Mouse (Mus musculus) lung, adult 18-20 months (tissue): ENCODE results near the gene Gm10647.
A peak's percentile ranks its signal among the peaks of the same experiment; 100 is the strongest.
"Not testable (repeated sequence)": the region's sequence is repeated elsewhere in the genome, so short reads cannot be mapped to it uniquely, and the experiment has no call there.

Experiments used
- DNase-seq, 2 experiments: peaks; one replicate each; pipeline ENCODE4 v3.0.0; 2022; ENCODE audit warnings: mixed read lengths in 2 of 2

Gm10647 gene

DNA sequence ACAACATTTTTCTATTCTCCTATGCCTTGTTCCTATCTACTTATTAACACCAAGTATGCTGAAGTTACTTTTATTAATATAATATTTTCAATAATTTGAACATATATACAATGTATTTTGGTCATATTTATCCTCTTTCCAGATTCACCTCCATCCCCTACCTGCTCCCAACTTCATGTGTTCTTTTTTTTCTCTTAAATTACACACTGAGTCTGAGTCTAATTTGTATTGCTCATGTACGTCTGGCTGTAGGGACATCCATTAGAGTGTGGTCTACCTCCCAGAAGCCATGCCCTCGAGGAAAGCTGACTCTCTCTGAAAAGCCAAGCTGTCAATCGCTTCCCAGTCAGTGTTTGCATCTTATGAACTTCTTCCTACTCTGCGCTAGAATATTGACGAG lies at the start of gene Gm10647:
Gene Gm10647 (plus strand): TSS at position 301 of the 400 bp plus-strand sequence.
- no peak for DNase-seq

DNA sequence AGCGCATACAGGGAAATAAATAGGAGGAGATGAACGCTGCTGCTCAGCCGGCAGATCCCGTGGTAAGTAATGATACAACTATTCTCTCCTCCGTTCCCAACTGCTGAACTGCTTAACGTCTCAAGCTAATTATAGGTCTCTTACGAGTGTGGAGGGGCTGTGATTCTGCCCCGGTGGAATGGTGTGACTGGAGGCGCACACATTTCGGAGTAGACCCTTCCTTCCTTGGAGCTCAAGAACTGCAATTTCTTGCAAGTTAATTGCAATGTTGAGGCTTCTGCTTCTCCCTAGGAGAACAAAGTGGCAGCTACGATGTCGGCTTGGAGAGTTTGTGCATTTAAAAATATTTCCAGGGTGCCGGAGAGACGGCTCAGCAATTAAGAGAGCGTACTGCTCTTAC lies 48.4 kb upstream of the Gm10647 start:
- no peak for DNase-seq

DNA sequence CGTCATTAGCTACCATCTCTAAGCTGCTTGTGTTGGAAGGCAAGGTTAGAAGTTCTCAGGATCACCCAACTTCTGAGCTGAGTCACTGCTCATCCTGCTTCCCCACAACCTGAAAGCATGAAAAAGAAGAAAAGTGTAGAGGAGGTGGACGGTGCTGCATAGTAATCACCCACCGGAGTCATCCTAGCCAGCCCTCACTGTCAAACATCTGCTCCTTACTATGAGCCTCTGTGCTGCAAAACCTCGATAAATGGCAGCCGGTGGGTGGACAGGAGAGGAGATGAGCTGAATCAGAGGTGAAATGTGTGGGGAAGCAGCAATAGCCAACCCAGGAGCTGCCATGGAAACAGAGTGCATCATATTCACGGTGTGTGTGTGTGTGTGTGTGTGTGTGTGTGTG lies 44.0 kb upstream of the Gm10647 start:
- no peak for DNase-seq

DNA sequence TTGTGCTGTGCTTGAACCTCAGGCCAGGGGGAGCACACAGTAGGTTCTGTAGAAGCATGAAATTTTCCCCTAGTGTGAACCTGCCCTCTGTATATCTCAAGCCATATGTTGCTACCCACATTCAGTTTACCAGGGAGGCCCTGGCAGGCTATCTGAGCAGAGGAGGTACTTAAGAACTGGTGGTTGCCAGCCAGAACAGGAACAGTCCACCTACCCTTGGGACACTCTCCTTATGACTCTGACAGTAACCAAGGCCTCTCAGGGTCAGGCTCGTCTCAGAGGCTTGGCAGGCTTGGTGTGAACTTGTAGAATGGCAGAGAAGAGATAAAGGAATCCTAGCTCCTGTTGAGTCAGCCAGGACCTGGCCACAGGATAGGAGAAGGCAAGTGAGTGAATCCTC lies 35.8 kb upstream of the Gm10647 start:
- no peak for DNase-seq

DNA sequence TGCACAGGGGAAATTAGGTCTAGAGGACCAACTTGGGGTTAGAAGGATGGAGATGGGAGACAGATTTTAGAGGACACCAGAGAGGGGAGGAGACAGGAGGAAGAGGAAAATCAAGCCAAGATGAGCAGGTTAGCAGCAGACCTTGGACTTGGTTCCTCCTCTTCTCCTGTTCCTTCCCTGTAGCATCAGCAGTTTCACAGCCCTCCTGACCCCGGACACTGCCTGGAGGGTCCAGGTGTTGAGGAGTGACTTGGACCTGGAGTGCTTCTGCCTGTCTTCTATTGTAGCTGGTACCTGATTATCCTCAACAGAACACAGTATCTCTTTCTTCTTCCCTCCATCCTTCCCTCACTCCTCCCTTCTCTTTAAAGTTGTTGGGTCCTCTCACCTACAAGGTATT lies 28.1 kb upstream of the Gm10647 start:
- no peak for DNase-seq

DNA sequence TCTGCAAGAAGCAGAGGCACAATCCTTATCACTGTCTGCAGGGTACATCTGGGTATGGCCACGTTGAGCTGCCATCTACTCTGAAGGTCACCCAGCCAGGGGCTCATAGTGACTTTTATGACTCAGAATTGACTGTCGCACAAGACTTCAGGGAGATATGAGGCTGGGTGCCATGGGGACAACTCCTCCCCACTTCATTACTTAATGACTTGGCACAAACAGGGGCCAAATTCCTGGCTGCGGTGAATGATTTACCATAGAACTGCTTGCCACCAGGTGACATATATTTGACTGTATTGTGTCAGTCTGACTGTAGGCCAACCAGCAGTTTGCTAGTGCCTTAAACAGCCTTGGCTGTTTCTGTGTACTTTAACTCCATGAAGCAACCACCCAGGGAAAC lies 27.6 kb upstream of the Gm10647 start:
- peak; percentile 26 to 35 for DNase-seq

DNA sequence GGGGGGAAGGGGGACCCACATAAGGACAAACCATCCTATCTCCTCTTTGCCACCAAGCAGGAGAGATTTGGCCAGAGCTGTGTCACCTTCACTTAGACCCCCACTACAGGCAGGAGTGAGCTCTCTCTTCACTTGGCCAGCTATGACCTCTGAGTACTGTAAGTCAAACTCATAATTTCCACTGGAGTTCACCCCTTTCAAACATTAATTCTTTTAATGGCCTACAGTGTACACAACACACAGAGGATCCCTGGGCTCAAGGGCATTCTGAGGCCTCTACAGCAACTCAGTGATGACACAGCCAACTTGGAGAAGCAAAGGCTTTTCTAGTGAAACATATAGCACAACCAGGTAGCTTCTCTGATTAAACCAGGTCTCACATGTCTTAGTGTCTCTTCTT lies 26.1 kb upstream of the Gm10647 start:
- DNase-seq, result no peak

DNA sequence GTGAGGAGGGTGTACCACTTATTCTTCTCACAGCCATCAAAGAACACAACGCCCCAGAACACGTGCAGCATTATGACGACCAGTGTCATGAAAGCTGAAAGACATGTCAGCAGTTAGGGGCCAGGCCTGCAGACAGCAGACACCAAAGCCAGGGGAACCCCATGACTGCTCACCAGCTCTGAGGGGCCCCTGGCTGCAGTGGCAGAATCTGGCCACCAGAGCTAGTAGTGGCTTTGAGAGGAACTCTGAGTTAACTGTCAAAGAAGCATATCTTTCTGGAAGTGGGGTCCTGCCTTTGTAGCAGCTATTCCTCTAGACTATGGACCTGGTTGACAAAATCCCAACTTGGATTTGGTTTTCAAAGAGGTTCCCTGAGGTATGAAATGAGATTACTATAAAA lies 12.3 kb upstream of the Gm10647 start:
- not testable (repeated sequence) for DNase-seq

DNA sequence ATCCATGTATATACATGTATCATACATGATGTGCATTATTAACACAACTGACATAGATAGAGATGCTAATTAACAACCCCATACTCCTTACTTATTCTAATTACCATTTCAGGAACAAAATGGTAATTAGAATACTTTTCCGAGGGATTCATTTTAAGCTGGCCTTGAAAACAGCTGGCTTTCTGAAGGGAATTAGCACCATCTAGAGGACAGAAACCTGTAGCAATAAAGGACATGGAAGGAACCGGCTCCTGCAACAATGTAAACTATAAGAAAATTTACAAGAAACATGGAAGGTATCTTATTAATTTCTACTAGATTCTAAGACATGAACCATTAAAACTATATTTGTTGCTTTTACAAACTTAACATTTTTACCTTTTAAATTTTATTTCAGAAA lies 9.0 kb upstream of the Gm10647 start:
- DNase-seq, result no peak

DNA sequence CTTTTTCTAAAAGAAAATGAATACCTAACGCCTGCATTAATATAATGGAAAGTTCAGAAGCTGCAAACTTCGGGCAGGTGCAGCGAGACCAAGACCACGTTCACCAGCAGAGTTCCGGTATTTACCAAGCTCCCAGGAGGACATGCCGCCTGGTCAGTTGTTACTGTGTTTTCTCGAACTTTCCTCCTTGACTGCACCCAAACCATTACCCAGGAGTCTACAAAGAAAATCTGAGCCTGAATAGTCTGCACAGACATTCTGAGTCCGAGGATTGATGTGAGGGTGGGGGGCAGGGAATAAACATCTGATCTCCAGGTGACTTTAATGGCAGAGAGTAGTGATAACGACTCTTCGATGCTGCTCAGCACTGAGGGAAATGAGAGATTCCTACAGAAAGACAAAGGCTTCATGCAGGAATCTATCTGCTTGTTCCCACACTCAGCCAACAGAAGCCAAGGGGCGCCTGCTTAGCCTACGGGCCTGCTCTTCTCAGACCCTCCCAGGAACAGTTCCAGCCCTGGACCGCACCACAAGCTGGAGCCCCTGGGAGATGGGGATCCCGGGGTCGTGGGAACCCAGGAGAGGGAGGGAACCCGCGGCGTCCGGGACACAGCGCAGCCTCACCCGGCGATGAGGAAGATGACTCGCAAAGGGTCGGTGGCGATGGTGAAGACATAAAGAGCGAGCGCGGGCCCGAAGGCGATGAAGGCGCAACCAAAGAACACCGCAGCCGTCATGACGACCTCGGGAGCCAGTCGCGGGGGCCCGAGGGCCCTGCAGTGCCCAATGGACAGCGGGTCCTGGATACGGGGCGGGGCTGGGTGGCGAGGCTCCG lies 2.0 kb upstream of the Gm10647 start:
- no peak for DNase-seq

DNA sequence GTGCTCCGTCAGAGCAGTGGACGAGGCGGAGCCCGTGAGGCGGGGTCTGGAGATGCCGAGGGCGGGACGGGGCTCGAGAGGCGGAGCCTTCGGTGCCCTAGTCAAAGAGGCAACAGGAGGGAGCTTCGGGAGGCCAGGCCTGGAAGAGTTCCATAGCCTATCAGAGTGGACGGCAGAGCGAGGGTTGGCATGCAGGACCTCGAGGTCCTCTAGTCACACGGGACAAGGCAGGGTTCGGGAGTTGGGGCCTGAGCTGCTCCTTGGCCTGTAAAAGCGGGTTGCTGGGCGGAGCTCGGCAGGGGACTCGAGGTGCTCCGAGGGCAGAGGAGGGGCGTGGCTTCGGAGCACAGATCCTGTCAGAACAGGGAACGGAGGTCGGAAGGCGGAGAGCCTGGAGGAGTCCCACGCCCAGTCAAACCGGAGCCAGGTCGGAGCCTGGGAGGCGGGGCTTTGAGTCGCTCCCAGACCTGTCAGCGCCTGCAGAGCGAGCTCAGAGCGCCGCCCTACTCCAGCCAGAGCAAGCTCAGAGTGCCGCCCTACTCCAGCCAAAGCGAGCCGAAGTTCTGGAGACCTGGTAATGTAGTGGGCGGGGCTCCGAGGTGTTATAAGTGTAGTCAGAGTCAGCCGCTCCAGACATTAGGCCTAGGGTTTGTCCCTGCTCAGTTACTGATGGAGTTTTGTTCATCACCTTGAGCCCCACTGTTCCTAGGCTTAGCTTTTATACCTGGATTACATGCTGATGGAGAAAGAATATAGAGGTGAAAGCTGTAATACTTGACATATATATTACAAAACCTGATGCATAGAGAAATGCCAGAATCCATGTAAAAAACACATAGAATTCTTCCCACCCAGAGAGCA lies 1.1 kb upstream of the Gm10647 start, which contains the start of gene Aph1b:
Gene Aph1b (minus strand): TSS at position 27 of the 861 bp plus-strand sequence.
- DNase-seq, result peak; percentile 98 to 99

DNA sequence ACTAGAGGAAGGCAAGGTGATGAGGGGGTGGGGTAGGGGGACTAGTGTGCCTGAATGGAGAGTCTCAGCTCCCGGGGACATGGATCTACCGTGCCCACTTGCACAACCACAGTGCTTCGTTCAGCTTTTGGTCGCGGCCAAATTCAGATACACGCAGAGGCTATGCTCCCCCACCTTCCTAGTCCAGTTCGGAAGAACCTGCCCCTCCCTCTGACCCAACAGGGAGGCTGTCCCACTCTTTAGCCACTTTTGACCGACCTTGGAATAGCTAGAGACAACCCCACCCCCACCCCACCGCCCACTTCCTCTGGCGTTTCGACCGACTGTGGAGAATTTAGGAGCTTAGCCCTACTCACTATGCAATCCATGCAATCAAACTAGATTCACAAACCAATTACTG lies 5.1 kb downstream of the Gm10647 start:
- no peak for DNase-seq

DNA sequence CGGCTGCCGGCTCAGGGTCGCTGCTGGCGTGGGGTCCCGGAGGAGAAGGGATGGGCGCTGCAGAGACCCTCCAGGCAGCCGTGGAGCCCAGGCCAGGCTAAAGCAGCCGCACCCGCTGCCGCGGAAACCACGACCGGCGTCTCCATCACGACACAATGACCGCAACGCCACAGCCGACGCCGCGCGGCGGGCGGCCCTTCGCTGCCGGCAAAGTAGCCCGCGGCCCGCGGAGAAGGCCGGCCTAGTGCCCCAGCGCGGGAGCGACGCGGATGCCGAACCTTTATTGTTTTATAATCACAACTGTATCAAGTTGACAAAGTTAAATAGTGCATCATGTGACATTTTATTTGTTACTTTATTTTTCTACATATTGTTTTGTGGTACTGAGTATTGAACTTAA lies 9.1 kb downstream of the Gm10647 start:
- DNase-seq, result not testable (repeated sequence)

DNA sequence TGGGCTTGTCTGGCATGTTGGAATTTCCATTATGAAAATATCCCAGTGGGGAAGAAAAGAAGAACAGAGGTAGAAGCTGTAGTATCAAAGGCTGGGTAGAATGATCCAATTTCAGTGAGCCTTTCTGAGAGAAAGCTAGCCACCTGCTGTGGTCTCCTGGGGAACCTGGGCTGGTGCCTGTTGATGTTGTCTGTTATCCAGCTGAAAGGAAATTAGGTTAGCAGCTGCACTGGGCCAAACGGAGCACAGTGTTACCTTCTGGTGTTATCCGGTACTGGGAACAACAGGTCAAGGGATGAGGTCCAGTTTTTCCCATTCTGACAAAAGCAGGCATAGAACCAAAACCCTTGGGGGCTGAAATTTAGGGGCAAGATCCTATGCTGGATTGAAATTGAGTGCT lies 16.6 kb downstream of the Gm10647 start:
- DNase-seq, result no peak

DNA sequence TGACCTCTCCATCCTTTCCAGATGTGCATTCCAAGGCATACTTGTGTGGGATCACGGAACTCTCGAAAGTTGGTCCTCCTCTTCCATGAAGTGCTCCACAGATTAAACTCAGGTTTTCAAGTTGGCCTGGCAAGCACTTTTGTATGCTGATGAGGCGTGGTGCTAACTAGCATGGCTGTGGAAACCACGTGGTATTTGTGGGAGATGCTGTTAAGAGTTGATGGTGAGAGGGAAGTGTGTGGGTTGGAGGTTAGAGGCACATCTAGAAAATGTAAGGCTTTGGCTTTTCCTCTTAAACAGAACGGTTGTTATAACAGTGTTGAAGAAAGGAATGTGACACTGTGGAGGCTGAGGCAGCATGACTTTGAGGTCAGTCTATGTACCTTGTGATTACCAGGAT lies 24.2 kb downstream of the Gm10647 start:
- DNase-seq, result no peak

DNA sequence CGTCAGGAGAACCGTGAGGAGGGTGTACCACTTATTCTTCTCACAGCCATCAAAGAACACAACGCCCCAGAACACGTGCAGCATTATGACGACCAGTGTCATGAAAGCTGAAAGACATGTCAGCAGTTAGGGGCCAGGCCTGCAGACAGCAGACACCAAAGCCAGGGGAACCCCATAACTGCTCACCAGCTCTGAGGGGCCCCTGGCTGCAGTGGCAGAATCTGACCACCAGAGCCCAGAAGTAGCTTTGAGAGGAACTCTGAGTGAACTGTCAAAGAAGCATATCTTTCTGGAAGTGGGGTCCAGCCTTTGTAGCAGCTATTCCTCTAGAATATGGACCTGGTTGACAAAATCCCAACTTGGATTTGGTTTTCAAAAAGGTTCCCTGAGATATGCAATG lies 25.4 kb downstream of the Gm10647 start:
- DNase-seq, result not testable (repeated sequence)

DNA sequence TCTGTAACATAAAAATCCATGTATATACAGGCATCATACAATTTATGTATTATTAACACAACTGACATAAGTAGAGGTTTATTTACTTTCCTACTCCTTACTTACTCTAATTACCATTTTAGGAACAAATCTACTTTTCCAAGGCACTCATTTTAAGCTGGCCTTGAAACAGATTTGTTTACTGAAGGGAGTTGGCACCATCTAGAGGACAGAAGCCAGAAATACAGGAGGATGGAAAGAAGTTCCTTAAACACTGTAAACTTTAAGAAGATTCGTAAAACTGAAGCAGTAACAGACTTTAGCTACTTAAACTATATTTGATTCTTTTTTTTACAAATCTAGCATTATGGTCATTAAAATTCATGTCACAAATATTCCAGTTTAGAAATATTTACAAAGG lies 29.2 kb downstream of the Gm10647 start:
- peak in 1 of 2 experiments; percentile 48 for DNase-seq

DNA sequence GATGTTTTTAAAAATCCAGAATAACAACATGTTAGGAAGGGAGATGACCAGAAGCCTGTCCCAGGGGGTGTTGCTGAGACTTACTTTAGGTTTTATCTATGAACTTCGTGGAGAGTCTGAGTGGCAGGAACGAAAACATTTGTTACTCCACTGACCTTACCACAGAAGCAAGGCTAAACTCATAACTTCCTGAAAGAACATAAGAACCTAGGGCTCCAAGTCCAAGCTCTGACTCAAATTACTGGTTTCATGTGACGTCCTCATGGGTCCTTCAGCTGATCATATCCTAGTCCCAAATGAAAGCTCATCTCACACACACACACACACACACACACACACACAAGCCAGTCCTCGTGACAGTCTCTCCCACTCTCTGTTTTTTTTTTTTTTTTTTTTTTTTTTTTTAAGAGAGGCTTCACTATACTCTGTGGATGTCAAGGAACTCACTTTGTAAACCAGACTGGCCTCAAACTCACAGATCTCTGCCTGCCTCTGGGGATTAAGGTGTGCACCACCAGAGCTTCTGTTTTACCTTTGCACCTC lies 35.6 kb downstream of the Gm10647 start:
- DNase-seq, result peak in 1 of 2 experiments; percentile 11

DNA sequence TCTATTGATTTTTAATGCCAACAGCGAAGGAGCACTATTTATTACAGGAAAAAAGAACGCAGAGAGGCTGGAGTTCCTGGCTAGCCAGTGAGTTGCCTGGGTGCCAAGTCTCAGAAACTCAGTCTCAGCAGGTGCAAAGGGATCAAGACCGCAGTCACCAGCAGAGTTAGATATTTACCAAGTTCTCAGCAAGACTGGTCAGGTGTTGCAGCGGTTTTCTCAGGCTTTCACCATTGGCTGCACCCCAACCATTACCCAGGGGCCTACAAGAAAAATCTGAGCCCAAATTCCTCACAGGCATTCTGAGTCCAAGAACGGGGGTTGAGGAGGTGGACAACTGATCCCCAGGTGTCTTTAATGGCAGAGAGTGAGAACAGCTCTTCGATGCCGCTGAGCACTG lies 37.0 kb downstream of the Gm10647 start:
- peak; percentile 30 to 42 for DNase-seq

DNA sequence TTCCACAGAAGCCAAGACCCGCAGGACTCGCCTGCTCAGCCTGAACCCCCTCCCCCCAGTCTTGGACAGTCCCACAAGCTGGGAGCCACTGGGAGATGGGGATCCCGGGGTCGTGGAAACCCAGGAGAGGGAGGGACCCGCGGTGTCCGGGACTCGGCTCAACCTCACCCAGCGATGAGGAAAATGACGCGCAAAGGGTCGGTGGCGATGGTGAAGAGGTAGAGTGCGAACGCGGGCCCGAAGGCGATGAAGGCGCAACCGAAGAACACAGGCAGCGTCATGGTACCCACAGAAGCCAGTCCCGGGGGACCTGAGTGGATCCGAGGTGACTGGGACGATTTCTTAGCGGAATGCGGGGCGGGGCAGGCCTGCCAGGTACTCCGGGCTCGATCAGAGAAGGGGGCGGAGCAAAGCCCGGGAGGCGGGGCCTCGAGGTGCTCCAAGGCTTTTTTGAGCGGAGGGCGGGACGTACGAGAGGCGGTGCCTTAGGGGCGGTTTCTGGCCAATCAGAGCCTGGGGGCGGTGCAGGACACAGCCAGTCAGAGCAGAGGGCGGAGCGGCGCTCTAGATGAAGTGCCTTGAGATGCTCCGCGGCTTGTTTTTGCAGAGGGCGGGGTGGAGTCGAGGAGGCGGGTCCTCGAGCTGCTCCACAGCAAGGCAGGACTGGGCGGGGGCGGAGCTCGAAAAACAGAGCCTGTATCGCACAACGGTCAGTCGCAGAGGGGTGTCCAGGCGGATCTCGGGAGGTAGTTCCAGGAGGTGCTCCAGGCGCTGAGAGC lies 37.7 kb downstream of the Gm10647 start, which contains the start of gene Aph1c:
Gene Aph1c (minus strand): TSS at position 409 of the 779 bp plus-strand sequence.
- peak; percentile 100 for DNase-seq

DNA sequence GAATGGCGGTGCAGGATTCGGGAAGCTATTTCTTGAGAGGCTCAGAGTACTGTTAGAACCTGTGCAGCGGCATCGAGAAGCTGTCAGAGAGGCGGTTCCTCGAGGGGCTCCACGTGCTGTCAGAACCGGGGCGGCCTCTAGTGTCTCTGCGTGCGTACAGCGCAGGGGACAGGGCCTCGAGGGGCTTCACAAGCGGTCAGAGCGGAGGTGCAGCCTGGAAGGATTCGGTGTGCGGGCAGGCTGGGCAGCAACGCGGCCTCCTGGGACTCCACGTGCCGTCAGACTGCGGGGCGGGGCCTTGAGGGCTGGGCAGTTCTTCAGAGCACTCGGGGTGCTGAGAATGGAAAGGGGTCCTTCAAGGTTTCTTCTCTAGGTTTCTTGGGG lies 38.2 kb downstream of the Gm10647 start:
- no peak for DNase-seq

DNA sequence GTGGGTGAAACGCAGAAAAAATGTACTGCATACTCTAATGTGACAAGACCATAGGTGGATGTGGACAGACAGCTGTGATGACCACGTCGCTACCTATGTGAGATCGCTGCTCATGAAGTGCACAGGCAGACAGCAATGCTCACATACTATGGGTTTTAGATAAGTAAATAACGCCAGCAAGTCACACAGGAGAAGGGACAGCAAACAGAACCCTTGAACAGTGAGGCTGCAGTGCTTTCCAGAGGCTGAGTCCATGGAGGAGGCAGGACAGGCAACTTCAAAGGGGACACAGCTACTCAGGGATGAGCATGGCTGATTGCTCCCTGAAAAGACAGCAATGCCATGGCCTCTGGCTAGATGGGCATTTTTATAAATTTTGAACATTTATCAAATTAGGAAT lies 50.0 kb downstream of the Gm10647 start:
- no peak for DNase-seq
